Mouse (Mus musculus): Measurements from ENCODE around the gene Tenm3.

DNA sequence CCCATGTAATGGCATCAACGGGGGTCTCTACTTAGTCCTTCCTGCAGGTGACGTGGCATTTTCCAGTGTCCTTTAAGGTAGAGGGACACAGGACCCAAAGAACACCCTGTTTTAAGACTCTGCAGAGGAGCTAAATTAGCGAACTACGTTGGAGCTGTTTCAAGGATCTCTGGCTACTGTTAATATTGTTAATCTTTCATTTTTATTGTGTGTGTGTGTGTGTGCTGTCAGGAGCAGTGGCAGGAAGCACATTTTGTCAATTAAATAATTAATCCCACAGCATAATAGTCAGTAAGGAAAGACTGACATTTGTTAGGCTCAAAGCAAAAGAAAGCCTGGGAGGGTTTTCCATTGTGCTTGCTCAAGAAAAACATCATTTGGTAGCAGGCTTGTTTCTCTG is 172.4 kb downstream of the Tenm3 start:
- TF ChIP-seq CTCF (IDR thresholded peaks at IDR 0.05; ENCODE audit: low read depth) = no peak
- TF ChIP-seq EP300 (IDR thresholded peaks at IDR 0.05; ENCODE audit: low read depth) = no peak
